Mouse (Mus musculus): ENCODE measurements around the gene Itih3. TPM values are rescaled to one million over a fixed set of nuclear protein-coding genes. Genes with fewer than 3 reads are reported as not detected.

Gene Itih3
- polyA plus RNA-seq, 1 experiment: not detected

DNA sequence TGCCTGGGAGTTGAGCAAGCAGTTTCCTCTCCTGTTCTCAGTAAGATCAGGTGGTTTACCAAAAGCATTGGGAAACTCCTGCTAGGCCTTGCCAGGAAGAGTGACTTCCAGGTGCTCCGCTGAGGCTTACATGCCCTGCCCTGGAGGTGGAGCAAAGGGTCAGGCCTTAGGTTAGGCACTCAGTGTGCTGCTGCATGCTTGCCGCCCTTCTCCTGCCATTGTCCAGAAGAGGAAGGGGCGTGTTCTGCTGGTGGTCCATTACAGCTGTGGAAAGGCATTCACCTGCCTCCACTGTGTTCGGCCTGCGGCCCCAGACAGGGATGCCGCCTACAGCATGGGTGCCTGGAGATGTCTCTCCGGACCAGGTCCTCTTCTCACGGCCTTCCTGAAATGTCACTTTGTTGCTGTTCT lies 54.2 kb downstream of the Itih3 start:
- no peak for TF ChIP-seq POLR2A (IDR thresholded peaks at IDR 0.05; ENCODE audit: borderline replicate concordance, low read depth, low read length)
- no peak for TF ChIP-seq CTCF (IDR thresholded peaks at IDR 0.05; ENCODE audit: low read depth, low read length)
- no peaks in the 10 kb centered on the region for H3K4me1 ChIP-seq (ENCODE audit: control insufficient read depth, insufficient read depth, low read length)
- no peak overlapping the region for H3K27ac ChIP-seq (ENCODE audit: insufficient read depth, low read depth, low read length)
- no peak overlapping the region for H3K4me3 ChIP-seq (ENCODE audit: insufficient read depth, low read length)

DNA sequence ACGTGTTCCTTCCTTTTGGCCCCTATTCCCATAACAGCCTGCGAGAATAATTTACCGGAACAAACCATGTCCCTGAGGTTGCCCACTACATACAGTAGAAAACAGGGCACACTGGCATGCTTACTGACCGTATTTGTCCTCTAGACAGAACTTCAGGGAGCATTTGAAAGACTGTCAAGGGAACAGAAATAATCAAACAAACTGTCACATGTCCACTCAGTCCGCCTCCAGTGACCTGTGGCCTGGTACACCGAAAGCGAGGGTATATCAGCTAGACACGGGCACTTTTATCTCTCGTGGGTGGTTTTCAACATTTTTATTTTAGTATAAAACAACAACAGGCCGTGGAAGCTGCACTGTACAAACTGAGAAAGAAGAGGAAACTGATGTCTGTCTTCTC lies 54.7 kb downstream of the Itih3 start:
- H3K4me3 ChIP-seq (ENCODE audit: insufficient read depth, low read length): no peak overlapping the region

DNA sequence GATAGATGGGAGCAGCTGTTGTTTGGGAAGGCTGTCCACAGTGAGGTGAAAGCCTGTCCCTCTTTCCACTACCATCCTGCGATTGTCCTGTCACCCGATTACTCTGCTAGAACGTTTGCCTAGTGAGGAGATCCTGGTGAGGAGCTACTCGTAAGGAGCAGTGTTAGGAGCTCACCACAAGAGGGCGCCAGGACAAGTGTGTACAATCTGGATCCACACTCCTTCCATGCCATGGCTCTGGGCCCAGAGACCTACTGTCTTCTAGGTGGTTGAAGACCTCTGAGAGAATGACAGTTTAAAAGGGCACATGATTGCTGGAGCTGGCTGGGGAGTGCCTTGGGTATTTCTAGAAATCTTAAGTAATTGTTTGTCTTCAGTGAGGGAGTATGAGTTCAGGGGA lies 56.5 kb downstream of the Itih3 start:
- H3K4me1 ChIP-seq (ENCODE audit: control insufficient read depth, insufficient read depth, low read length): no peaks in the 10 kb centered on the region
- no peak overlapping the region for H3K4me3 ChIP-seq (ENCODE audit: insufficient read depth, low read length)
- TF ChIP-seq POLR2A (IDR thresholded peaks at IDR 0.05; ENCODE audit: borderline replicate concordance, low read depth, low read length) (no peak), CTCF (IDR thresholded peaks at IDR 0.05; ENCODE audit: low read depth, low read length) (peak; percentile 80)
- no peak overlapping the region for H3K27ac ChIP-seq (ENCODE audit: insufficient read depth, low read depth, low read length)

More for the DNA sequence above, 54.7 kb downstream of the Itih3 start:
- TF ChIP-seq CTCF (IDR thresholded peaks at IDR 0.05; ENCODE audit: low read depth, low read length): no peak
- no peak for TF ChIP-seq POLR2A (IDR thresholded peaks at IDR 0.05; ENCODE audit: borderline replicate concordance, low read depth, low read length)
- no peak overlapping the region for H3K27ac ChIP-seq (ENCODE audit: insufficient read depth, low read depth, low read length)
- no peaks in the 10 kb centered on the region for H3K4me1 ChIP-seq (ENCODE audit: control insufficient read depth, insufficient read depth, low read length)

DNA sequence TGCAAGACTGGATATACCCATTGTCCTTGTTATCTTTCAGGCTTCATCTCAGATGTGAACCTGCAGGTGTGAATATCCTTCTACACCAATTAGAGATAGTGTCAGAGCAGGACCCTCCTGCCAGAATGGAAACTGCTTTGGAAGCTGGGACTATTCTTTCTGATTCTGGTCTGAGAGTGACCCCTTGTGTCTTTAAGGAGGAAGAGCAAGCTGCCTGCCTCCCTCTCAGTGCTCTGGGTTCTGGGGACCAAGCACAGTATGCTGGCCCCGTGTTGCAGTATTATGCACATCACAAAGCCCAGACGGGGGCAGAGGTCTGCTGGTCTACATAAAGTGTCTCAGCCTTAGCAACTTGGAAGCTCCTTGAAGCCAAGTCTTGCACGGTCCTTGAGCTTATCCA lies 58.2 kb downstream of the Itih3 start:
- TF ChIP-seq CTCF (IDR thresholded peaks at IDR 0.05; ENCODE audit: low read depth, low read length) (no peak), POLR2A (IDR thresholded peaks at IDR 0.05; ENCODE audit: borderline replicate concordance, low read depth, low read length) (no peak)
- Histone ChIP-seq H3K4me1 (ENCODE audit: control insufficient read depth, insufficient read depth, low read length) (no peaks in the 10 kb centered on the region), H3K4me3 (ENCODE audit: insufficient read depth, low read length) (no peak overlapping the region), H3K27ac (ENCODE audit: insufficient read depth, low read depth, low read length) (no peak overlapping the region)

DNA sequence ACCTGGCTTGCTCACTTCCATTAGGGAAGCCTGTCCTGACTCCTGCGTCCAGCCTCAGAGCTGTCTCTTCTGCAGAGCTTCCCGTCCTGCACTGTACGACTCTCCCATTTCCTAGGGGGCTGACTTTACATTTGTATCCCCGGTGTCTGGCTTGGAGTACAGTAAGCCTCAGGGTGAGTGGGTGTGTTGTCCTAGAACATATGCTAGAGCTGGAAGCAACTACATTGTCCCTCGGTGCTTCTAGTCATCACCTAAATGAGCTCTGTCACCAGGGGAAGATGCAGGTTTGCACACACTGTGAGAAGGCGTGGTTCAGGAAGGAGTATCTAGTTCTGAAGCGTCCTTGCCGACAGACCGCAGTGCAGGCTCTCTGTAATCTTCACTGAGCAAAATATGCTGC lies 61.2 kb downstream of the Itih3 start:
- Histone ChIP-seq H3K27ac (ENCODE audit: insufficient read depth, low read depth, low read length) (no peak overlapping the region), H3K4me1 (ENCODE audit: control insufficient read depth, insufficient read depth, low read length) (no peaks in the 10 kb centered on the region), H3K4me3 (ENCODE audit: insufficient read depth, low read length) (no peak overlapping the region)
- TF ChIP-seq CTCF (IDR thresholded peaks at IDR 0.05; ENCODE audit: low read depth, low read length) (no peak), POLR2A (IDR thresholded peaks at IDR 0.05; ENCODE audit: borderline replicate concordance, low read depth, low read length) (no peak)

DNA sequence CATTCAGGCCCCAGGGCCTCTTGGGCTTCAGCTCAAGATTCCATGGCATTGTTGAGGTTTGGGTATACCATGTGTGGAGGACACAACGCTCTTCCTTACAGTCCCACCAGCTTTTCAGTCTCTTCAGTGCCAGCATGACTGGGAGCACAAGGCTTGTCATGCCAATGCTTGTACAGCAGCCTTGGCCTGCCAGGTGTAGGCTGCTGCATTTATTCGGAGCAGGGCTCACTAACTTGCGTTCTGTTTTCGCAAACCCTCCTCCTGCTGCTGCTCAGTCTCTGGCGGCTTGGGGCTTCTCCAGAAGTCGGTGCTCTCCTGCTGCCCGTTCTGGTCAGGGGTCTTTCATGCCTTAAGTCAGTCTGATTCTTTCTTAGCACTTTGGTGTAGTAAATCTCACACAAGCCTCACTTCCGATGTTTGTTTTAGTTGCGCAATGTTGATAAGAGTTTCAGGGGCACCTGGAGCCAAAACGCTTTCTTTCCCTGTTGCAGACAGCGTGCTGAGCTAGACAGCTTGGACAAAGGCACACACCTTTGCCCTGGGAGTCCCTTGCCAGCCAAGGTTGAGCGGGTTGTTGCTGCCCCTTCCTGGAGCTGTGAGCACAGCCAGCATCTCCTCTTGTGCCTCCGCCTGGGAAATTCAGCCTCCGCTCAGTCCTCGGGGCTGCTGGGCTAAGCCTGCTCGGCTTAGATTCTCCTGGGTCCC lies 62.0 kb downstream of the Itih3 start:
- no peak for TF ChIP-seq CTCF (IDR thresholded peaks at IDR 0.05; ENCODE audit: low read depth, low read length)
- TF ChIP-seq POLR2A (IDR thresholded peaks at IDR 0.05; ENCODE audit: borderline replicate concordance, low read depth, low read length): no peak
- Histone ChIP-seq H3K27ac (ENCODE audit: insufficient read depth, low read depth, low read length) (no peak overlapping the region), H3K4me3 (ENCODE audit: insufficient read depth, low read length) (no peak overlapping the region), H3K4me1 (ENCODE audit: control insufficient read depth, insufficient read depth, low read length) (no peaks in the 10 kb centered on the region)

Other genes with a start within 250 kb of the Itih3 start
- gene Sfmbt1, start 208.9 kb downstream of the Itih3 start, polyA plus RNA-seq (2012; ENCODE audit: insufficient read depth, insufficient read length, missing spikeins): 22.7 and 26.8 TPM in 2 replicates
- 8.0 and 8.4 TPM in 2 replicates for gene Tmem110, start 98.2 kb downstream of the Itih3 start, polyA plus RNA-seq (2012; ENCODE audit: insufficient read depth, insufficient read length, missing spikeins)
- 1.0 and 1.5 TPM in 2 replicates for gene Mustn1, start 44.6 kb downstream of the Itih3 start, polyA plus RNA-seq (2012; ENCODE audit: insufficient read depth, insufficient read length, missing spikeins)
- not detected in 2 replicates for gene Itih4, start 37.3 kb downstream of the Itih3 start, polyA plus RNA-seq (2012; ENCODE audit: insufficient read depth, insufficient read length, missing spikeins)
- gene Itih1, start 19.5 kb upstream of the Itih3 start, polyA plus RNA-seq (2012; ENCODE audit: insufficient read depth, insufficient read length, missing spikeins): not detected in 2 replicates
- 6.1 and 6.3 TPM in 2 replicates for gene Nek4, start 27.6 kb upstream of the Itih3 start, polyA plus RNA-seq (2012; ENCODE audit: insufficient read depth, insufficient read length, missing spikeins)
- gene Glt8d1, start 77.6 kb upstream of the Itih3 start, polyA plus RNA-seq (2012; ENCODE audit: insufficient read depth, insufficient read length, missing spikeins): 62.2 and 65.6 TPM in 2 replicates
- gene Spcs1, start 77.9 kb upstream of the Itih3 start, polyA plus RNA-seq (2012; ENCODE audit: insufficient read depth, insufficient read length, missing spikeins): 231 and 244 TPM in 2 replicates
- gene Pbrm1, start 95.4 kb upstream of the Itih3 start, polyA plus RNA-seq (2012; ENCODE audit: insufficient read depth, insufficient read length, missing spikeins): 33.7 and 34.4 TPM in 2 replicates
- 25.4 and 26.5 TPM in 2 replicates for gene Gnl3, start 95.4 kb upstream of the Itih3 start, polyA plus RNA-seq (2012; ENCODE audit: insufficient read depth, insufficient read length, missing spikeins)
- gene Smim4, start 205.2 kb upstream of the Itih3 start, polyA plus RNA-seq (2012; ENCODE audit: insufficient read depth, insufficient read length, missing spikeins): 90.6 and 95.8 TPM in 2 replicates
- gene Nt5dc2, start 207.3 kb upstream of the Itih3 start, polyA plus RNA-seq (2012; ENCODE audit: insufficient read depth, insufficient read length, missing spikeins): 135 and 136 TPM in 2 replicates
- 1,445 and 1,606 TPM in 2 replicates for gene Stab1, start 244.9 kb upstream of the Itih3 start, polyA plus RNA-seq (2012; ENCODE audit: insufficient read depth, insufficient read length, missing spikeins)

Measured in bone marrow macrophage, adult 2 months (primary cell).